In genomic region chr6:136968877-136969276, GRCm38 (mm10) we compare ENCODE assay signal across 11 mouse cellular contexts. TPM values are rescaled to one million over a fixed set of nuclear protein-coding genes. Genes with fewer than 3 reads are reported as not detected.
DNase-seq lines count a peak whose midpoint lies in the region; ATAC-seq and TF ChIP-seq lines count a peak whose summit lies in the region.
"Not testable (repeated sequence)": the region's sequence is repeated elsewhere in the genome, so short reads cannot be mapped to it uniquely, and the experiment has no call there.
"Had no signal": no experiment of that assay in that cellular context is flagged by ENCODE, and none has a peak within 500 bp of the region (broad histone marks: within the 10 kb centered on the region; RNA-seq: fewer than 3 reads in every experiment).

No protein-coding gene starts in this region.

- peak; percentile 56 for TF ChIP-seq EP300 in stomach, postnatal 0 days (optimal IDR thresholded peaks at IDR 0.05)

- TF ChIP-seq CTCF in intestine, postnatal 0 days (IDR thresholded peaks at IDR 0.05; ENCODE audit: low read depth) = peak; percentile 70
- peak; percentile 47 for TF ChIP-seq CTCF in liver, adult 2 months (IDR thresholded peaks at IDR 0.05; ENCODE audit: low read depth, low read length)
- TF ChIP-seq CTCF in stomach, postnatal 0 days (IDR thresholded peaks at IDR 0.05; ENCODE audit: low read depth) = peak; percentile 76

- TF ChIP-seq POLR2A in liver, adult 2 months (IDR thresholded peaks at IDR 0.05; ENCODE audit: extremely low read depth, insufficient read depth, low read length) = not testable (repeated sequence)

- not testable (repeated sequence) for H3K4me3 ChIP-seq in embryonic facial prominence, embryonic 11.5 days (ENCODE audit: low read depth, low read length); heart, embryonic 12.5 days; intestine, postnatal 0 days (ENCODE audit: low read depth, low read length); liver, adult 2 months (ENCODE audit: insufficient read depth, low read depth, low read length); stomach, postnatal 0 days (ENCODE audit: low read depth, low read length)

- H3K79me2 ChIP-seq in liver, adult 2 months (ENCODE audit: control insufficient read depth, insufficient read depth, low read length) = not testable (repeated sequence)

- H3K36me3 ChIP-seq in embryonic facial prominence, embryonic 11.5 days (replicated peaks; ENCODE audit: control insufficient read depth, insufficient read depth, low read depth, low read length); heart, embryonic 12.5 days; intestine, postnatal 0 days (ENCODE audit: control insufficient read depth, insufficient read depth); liver, adult 2 months (ENCODE audit: control insufficient read depth, insufficient read depth, low read length); stomach, postnatal 0 days (ENCODE audit: control insufficient read depth, insufficient read depth, low read length): not testable (repeated sequence)

- not testable (repeated sequence) for H3K4me1 ChIP-seq in embryonic facial prominence, embryonic 11.5 days (ENCODE audit: control insufficient read depth, insufficient read depth, low read length); heart, embryonic 12.5 days (replicated peaks); intestine, postnatal 0 days (replicated peaks; ENCODE audit: control insufficient read depth, insufficient read depth, low read length); liver, adult 2 months (ENCODE audit: control insufficient read depth, insufficient read depth, low read length); stomach, postnatal 0 days (replicated peaks; ENCODE audit: control insufficient read depth, insufficient read depth)

- not testable (repeated sequence) for H3K9me3 ChIP-seq in embryonic facial prominence, embryonic 11.5 days (replicated peaks; ENCODE audit: control insufficient read depth, low read length); heart, embryonic 12.5 days (replicated peaks); intestine, postnatal 0 days (ENCODE audit: control insufficient read depth); stomach, postnatal 0 days (ENCODE audit: control insufficient read depth, low read length)

- ATAC-seq in embryonic facial prominence, embryonic 11.5 days (replicated peaks; ENCODE audit: insufficient number of reproducible peaks, low FRiP score, low TSS enrichment, low read depth); intestine, postnatal 0 days: not testable (repeated sequence)
- 0 out of 2 replicates have a peak, but pooled peaks have one; percentile 48 for ATAC-seq in heart, embryonic 12.5 days (ENCODE audit: insufficient number of reproducible peaks, low FRiP score)
- peak; percentile 83; the same call in 1 of the 2 replicates for ATAC-seq in stomach, postnatal 0 days (ENCODE audit: low FRiP score, low TSS enrichment)

- not testable (repeated sequence) for H3K27me3 ChIP-seq in embryonic facial prominence, embryonic 11.5 days (ENCODE audit: control insufficient read depth, insufficient read depth, low read length); heart, embryonic 12.5 days (replicated peaks); intestine, postnatal 0 days (replicated peaks; ENCODE audit: control insufficient read depth, insufficient read depth, low read length); liver, adult 2 months (ENCODE audit: control insufficient read depth, insufficient read depth, low read length); stomach, postnatal 0 days (ENCODE audit: control insufficient read depth, insufficient read depth, low read length)

- not testable (repeated sequence) for H3K27ac ChIP-seq in embryonic facial prominence, embryonic 11.5 days (replicated peaks; ENCODE audit: low read depth, low read length); heart, embryonic 12.5 days (ENCODE audit: poor library complexity, severe bottlenecking); intestine, postnatal 0 days (ENCODE audit: low read depth, low read length); liver, adult 2 months (replicated peaks; ENCODE audit: insufficient read depth, low read depth, low read length); stomach, postnatal 0 days (replicated peaks)

- DNase-seq in CD4-positive helper T cell, adult 2 months (ENCODE audit: low read depth, low spot score) = peak; percentile 59
- peak; percentile 41 for DNase-seq in T-cell, adult 2 months (ENCODE audit: low spot score)
- peak; percentile 49 for DNase-seq in embryonic facial prominence, embryonic 11.5 days (ENCODE audit: low spot score)
- peak; percentile 14 for DNase-seq in liver, adult 2 months (ENCODE audit: extremely low read depth, low read depth, low spot score)
- peak; percentile 25 for DNase-seq in mesoderm, embryonic 11.5 days (ENCODE audit: low read depth, low spot score)
- DNase-seq in stomach, postnatal 0 days (ENCODE audit: low spot score) = not testable (repeated sequence)

- WGBS in embryonic facial prominence, embryonic 11.5 days = 40% methylated on average over 4 of the region's 4 CpGs
- 27% methylated on average over 4 of the region's 4 CpGs for WGBS in heart, embryonic 12.5 days
- WGBS in intestine, postnatal 0 days = 21% methylated on average over 4 of the region's 4 CpGs
- WGBS in liver, adult 2 months = 27% methylated on average over 4 of the region's 4 CpGs
- 17% methylated on average over 4 of the region's 4 CpGs for WGBS in stomach, postnatal 0 days

- not testable (repeated sequence) for H3K4me2 ChIP-seq in embryonic facial prominence, embryonic 11.5 days (ENCODE audit: low read depth, low read length); heart, embryonic 12.5 days; intestine, postnatal 0 days (replicated peaks; ENCODE audit: low read depth); stomach, postnatal 0 days (replicated peaks; ENCODE audit: low read depth)

- not testable (repeated sequence) for H3K9ac ChIP-seq in embryonic facial prominence, embryonic 11.5 days (replicated peaks; ENCODE audit: low read length); heart, embryonic 12.5 days; intestine, postnatal 0 days (ENCODE audit: low read depth, low read length); liver, adult 2 months (ENCODE audit: low read depth, low read length); stomach, postnatal 0 days (ENCODE audit: low read length)

RNA-seq across cellular contexts. Expression of gene Arhgdib, which starts 27.2 kb away (rescaled TPM):
- 56.2 and 58.1 TPM in 2 replicates for polyA plus RNA-seq in embryonic facial prominence, embryonic 11.5 days (2014; fragmentation: Nextera tagmentation; extraction: Ambion mirVana)
- 93.8 and 99.8 TPM in 2 replicates for polyA plus RNA-seq in heart, embryonic 12.5 days (2016; fragmentation: Nextera tagmentation; extraction: Ambion mirVana)
- 22.2 and 22.6 TPM in 2 replicates for polyA plus RNA-seq in intestine, postnatal 0 days (2015; fragmentation: Nextera tagmentation; extraction: Ambion mirVana)
- 5.3 and 7.7 TPM in 2 replicates for total RNA-seq in liver, adult 2 months (2014; rRNA removed)
- polyA plus RNA-seq in liver, adult 2 months (2012; rRNA removed) = 10.3 and 11.9 TPM in 2 replicates
- 27.3 and 34.9 TPM in 2 replicates for polyA plus RNA-seq in stomach, postnatal 0 days (2015; fragmentation: Nextera tagmentation; extraction: Ambion mirVana)

RNA-seq across cellular contexts. Expression of gene Pde6h, which starts 45.2 kb away (rescaled TPM):
- polyA plus RNA-seq in embryonic facial prominence, embryonic 11.5 days (2014; fragmentation: Nextera tagmentation; extraction: Ambion mirVana) = not detected in 2 replicates
- 0.22 TPM in 1 of 2 replicates, not detected in the other for polyA plus RNA-seq in heart, embryonic 12.5 days (2016; fragmentation: Nextera tagmentation; extraction: Ambion mirVana)
- polyA plus RNA-seq in intestine, postnatal 0 days (2015; fragmentation: Nextera tagmentation; extraction: Ambion mirVana) = 0.44 TPM in 1 of 2 replicates, not detected in the other
- under 0.01 and 0.07 TPM in 2 replicates for total RNA-seq in liver, adult 2 months (2014; rRNA removed)
- polyA plus RNA-seq in liver, adult 2 months (2012; rRNA removed) = 0.05 TPM in 1 of 2 replicates, not detected in the other
- 0.06 and 0.40 TPM in 2 replicates for polyA plus RNA-seq in stomach, postnatal 0 days (2015; fragmentation: Nextera tagmentation; extraction: Ambion mirVana)
- polyA plus RNA-seq: hindbrain, embryonic 13.5 days had no signal

RNA-seq across cellular contexts. Expression of gene Erp27, which starts 46.9 kb away (rescaled TPM):
- not detected in 2 replicates for polyA plus RNA-seq in embryonic facial prominence, embryonic 11.5 days (2014; fragmentation: Nextera tagmentation; extraction: Ambion mirVana)
- polyA plus RNA-seq in heart, embryonic 12.5 days (2016; fragmentation: Nextera tagmentation; extraction: Ambion mirVana) = 0.98 and 1.0 TPM in 2 replicates
- 0.48 and 0.68 TPM in 2 replicates for polyA plus RNA-seq in intestine, postnatal 0 days (2015; fragmentation: Nextera tagmentation; extraction: Ambion mirVana)
- total RNA-seq in liver, adult 2 months (2014; rRNA removed) = 0.40 and 1.8 TPM in 2 replicates
- 0.37 and 0.55 TPM in 2 replicates for polyA plus RNA-seq in liver, adult 2 months (2012; rRNA removed)
- 0.65 and 1.0 TPM in 2 replicates for polyA plus RNA-seq in stomach, postnatal 0 days (2015; fragmentation: Nextera tagmentation; extraction: Ambion mirVana)
- total RNA-seq: adrenal gland, postnatal 25 days; left cerebral cortex, postnatal 25 days had no signal
- polyA plus RNA-seq: hindbrain, embryonic 13.5 days had no signal
